Mouse (Mus musculus): Measurements from ENCODE around the gene Zfp202. TPM values are rescaled to one million over a fixed set of nuclear protein-coding genes. Genes with fewer than 3 reads are reported as not detected.
"Not testable (repeated sequence)": the region's sequence is repeated elsewhere in the genome, so short reads cannot be mapped to it uniquely, and the experiment has no call there.

The Zfp202 gene
- 13.1 and 13.7 TPM in 2 replicates for polyA plus RNA-seq (2015; fragmentation: Nextera tagmentation; extraction: Ambion mirVana)

DNA sequence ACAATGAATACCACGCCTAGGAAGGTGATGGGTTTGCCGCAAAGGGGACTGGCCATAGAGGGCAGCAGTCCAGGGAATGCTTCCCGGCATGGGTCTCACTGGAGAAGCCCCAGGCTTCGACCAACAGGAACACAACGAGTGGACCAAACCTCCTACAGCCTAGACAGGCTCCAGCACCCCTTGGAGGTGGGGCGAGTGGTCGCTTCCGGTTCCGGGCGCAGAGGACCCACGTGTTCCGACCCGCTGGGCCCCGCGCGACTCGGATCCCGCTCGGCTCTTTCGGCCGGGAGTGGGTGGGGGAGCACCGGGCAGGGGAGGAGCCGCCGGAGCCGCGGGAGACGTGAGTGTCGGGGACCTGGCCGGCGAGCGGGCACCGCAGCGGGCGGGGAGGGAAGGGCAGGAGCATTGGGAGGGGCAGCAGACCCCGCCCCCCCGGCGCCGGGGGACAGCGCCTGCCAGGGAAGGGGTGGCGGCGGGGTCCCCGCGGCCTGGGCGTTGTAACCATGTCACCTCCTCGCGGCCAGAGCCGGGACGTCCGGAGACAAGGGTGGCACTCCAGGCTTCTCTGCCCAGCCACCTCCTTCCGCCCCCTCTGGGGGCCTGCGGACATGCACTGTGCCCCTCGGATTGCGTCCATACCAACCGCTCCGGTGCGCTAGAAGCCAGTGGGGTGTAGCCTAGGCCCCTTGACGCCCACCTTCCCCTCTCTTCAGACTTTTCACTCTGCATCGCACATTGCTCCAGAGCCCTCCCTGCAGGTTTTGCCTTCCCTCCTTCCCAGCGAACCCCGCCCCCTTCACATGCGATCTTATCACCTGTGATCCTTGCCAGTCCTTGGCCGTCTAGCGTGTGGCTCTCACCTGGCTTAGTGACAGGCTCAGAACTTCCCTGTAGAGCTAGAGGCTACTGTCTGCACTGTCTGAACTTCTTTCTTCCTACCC, at the start of gene Zfp202:
Gene Zfp202 (plus strand): TSS at position 219 of the 941 bp plus-strand sequence.
- peak within 1 kb of the TSS; percentile 77 for H3K9ac ChIP-seq
- ATAC-seq (replicated peaks), result peak; percentile 99
- H3K4me2 ChIP-seq, result peak within 1 kb of the TSS; percentile 67
- peak within 1 kb of the TSS; percentile 79 for H3K4me3 ChIP-seq
- peaks cover 17% of the 10 kb centered on the region for H3K4me1 ChIP-seq
- no peaks in the 10 kb centered on the region for H3K9me3 ChIP-seq
- H3K27me3 ChIP-seq (replicated peaks), result no peaks in the 10 kb centered on the region
- no peaks in the 10 kb centered on the region for H3K36me3 ChIP-seq (replicated peaks)
- under 1% methylated on average over 60 of the region's 63 CpGs for WGBS
- peak within 1 kb of the TSS; percentile 74 for H3K27ac ChIP-seq

DNA sequence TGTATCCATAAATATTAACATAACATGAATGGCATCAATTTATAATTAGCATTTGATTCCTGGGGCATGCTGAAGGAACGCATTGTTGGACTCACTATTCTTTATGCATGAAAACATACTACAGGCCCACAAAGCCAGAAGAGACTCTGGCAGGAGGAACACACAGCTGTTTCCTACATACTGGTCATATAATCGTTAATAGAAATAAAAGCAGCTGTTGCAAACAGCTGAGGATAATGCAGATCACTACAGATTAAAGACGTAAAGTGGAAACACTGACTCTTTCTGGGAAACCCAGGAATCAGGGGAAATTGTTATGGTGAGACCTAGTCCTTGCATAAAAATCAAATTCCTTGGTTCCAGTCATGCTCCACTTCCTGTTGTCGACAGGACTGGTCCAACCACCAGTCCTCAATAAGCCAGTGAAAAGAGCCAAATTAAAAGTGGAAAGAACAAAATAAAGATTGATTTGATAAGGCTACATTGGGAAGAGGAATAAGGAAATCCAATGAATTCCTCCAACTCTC, 36.9 kb upstream of the Zfp202 start:
- no peak overlapping the region for H3K9ac ChIP-seq
- H3K27ac ChIP-seq, result no peak overlapping the region
- no peaks in the 10 kb centered on the region for H3K9me3 ChIP-seq
- ATAC-seq (replicated peaks), result no peak
- no peaks in the 10 kb centered on the region for H3K36me3 ChIP-seq (replicated peaks)
- H3K4me2 ChIP-seq, result no peak overlapping the region
- no peaks in the 10 kb centered on the region for H3K4me1 ChIP-seq
- 70% methylated on average over 4 of the region's 4 CpGs for WGBS
- H3K27me3 ChIP-seq (replicated peaks), result no peaks in the 10 kb centered on the region
- H3K4me3 ChIP-seq, result no peak overlapping the region

GRCm38 (mm10) chr9:40166446-40166845, 25.7 kb upstream of the Zfp202 start:
- WGBS, result 97% methylated on average over 1 of the region's 1 CpGs
- no peak overlapping the region for H3K4me3 ChIP-seq

DNA sequence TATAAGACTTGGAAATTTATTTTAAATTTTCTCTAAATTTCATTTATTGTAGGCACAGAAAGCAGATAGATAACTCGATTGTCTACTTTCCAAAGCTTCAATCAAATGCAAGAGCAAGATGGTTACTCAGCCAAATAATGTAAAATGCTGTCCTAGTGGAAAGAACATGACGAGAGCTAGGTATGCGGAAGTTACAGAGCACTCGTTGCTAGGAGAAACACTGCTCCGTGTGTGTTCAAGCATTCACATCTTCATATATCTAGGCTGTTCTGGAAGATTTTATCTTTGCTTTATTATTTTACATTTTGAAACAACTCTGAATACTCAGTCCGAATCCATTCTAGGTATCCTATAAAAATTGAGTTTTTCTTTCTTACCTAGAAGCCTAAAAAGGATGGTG, 15.1 kb upstream of the Zfp202 start:
- Histone ChIP-seq H3K4me2 (no peak overlapping the region), H3K9me3 (no peaks in the 10 kb centered on the region), H3K27ac (no peak overlapping the region), H3K9ac (no peak overlapping the region), H3K4me1 (no peaks in the 10 kb centered on the region), H3K27me3 (replicated peaks) (no peaks in the 10 kb centered on the region), H3K4me3 (no peak overlapping the region), H3K36me3 (replicated peaks) (no peaks in the 10 kb centered on the region)
- WGBS, result 85% methylated on average over 6 of the region's 6 CpGs
- ATAC-seq (replicated peaks), result no peak

More at GRCm38 (mm10) chr9:40166446-40166845, 25.7 kb upstream of the Zfp202 start:
- H3K27ac ChIP-seq, result no peak overlapping the region
- no peak overlapping the region for H3K9ac ChIP-seq
- no peaks in the 10 kb centered on the region for H3K4me1 ChIP-seq
- H3K4me2 ChIP-seq, result no peak overlapping the region
- no peak for ATAC-seq (replicated peaks)
- H3K27me3 ChIP-seq (replicated peaks), result no peaks in the 10 kb centered on the region
- no peaks in the 10 kb centered on the region for H3K36me3 ChIP-seq (replicated peaks)
- H3K9me3 ChIP-seq, result no peaks in the 10 kb centered on the region

- whole genome bisulfite sequencing, result 90% methylated on average over 5 of the region's 5 CpGs
- no peak within 1 kb of the TSS for H3K4me2 ChIP-seq
Measured at GRCm38 (mm10) chr9:40180620-40181019, 11.5 kb upstream of the Zfp202 start, which contains the start of gene Olfr986. TSS of gene Olfr986 (plus strand) at chr9:40180920.

GRCm38 (mm10) chr9:40185166-40185565, 7.0 kb upstream of the Zfp202 start:
- WGBS, result 90% methylated on average over 2 of the region's 2 CpGs
- H3K27ac ChIP-seq; H3K9ac ChIP-seq; H3K27me3 ChIP-seq (replicated peaks); H3K4me2 ChIP-seq; H3K4me1 ChIP-seq; H3K36me3 ChIP-seq (replicated peaks); ATAC-seq (replicated peaks); H3K4me3 ChIP-seq; H3K9me3 ChIP-seq: not testable (repeated sequence)

More at GRCm38 (mm10) chr9:40180620-40181019, 11.5 kb upstream of the Zfp202 start, which contains the start of gene Olfr986:
- Histone ChIP-seq H3K27ac (no peak within 1 kb of the TSS), H3K4me1 (no peaks in the 10 kb centered on the region), H3K36me3 (replicated peaks) (no peaks in the 10 kb centered on the region), H3K27me3 (replicated peaks) (no peaks in the 10 kb centered on the region), H3K9ac (no peak within 1 kb of the TSS), H3K9me3 (no peaks in the 10 kb centered on the region), H3K4me3 (no peak within 1 kb of the TSS)
- no peak for ATAC-seq (replicated peaks)

GRCm38 (mm10) chr9:40191086-40191876, 835 bp upstream of the Zfp202 start:
- H3K9ac ChIP-seq, result peak overlapping the region; percentile 77; the same call in 1 of the 2 replicates
- H3K4me1 ChIP-seq, result peaks cover 17% of the 10 kb centered on the region
- WGBS, result 89% methylated on average over 9 of the region's 9 CpGs
- H3K9me3 ChIP-seq, result no peaks in the 10 kb centered on the region
- peak overlapping the region; percentile 67 for H3K4me2 ChIP-seq
- no peaks in the 10 kb centered on the region for H3K36me3 ChIP-seq (replicated peaks)
- peak overlapping the region; percentile 79 for H3K4me3 ChIP-seq
- peak; percentile 4; the same call in 1 of the 2 replicates for ATAC-seq (replicated peaks)
- H3K27me3 ChIP-seq (replicated peaks), result no peaks in the 10 kb centered on the region
- peak overlapping the region; percentile 69 for H3K27ac ChIP-seq

DNA sequence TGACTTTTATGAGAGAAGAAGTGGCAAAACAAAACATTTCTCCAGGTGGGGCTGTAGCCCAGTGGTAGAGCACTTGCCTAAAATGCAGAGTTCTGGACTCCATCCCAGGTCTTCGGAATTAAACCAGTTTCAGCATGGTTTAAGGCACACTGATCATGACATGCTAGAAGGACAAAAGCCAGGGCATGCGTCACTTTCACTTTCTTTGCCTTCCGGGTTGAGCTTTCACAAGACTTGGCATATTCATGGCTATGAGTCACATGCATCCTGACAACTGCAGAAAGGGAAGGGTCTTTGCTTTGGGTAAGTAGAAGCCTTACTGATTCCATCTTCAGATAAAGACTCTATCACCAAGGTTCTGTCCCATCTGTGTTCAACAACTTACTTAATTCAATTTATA, 3.9 kb downstream of the Zfp202 start:
- 92% methylated on average over 3 of the region's 3 CpGs for WGBS
- Histone ChIP-seq H3K9me3 (no peaks in the 10 kb centered on the region), H3K27me3 (replicated peaks) (no peaks in the 10 kb centered on the region), H3K9ac (no peak overlapping the region), H3K4me3 (no peak overlapping the region), H3K4me1 (peaks cover 17% of the 10 kb centered on the region), H3K36me3 (replicated peaks) (no peaks in the 10 kb centered on the region), H3K27ac (no peak overlapping the region), H3K4me2 (no peak overlapping the region)
- no peak for ATAC-seq (replicated peaks)

- Histone ChIP-seq H3K27me3 (replicated peaks) (no peaks in the 10 kb centered on the region), H3K4me2 (no peak overlapping the region), H3K9ac (no peak overlapping the region), H3K9me3 (no peaks in the 10 kb centered on the region), H3K36me3 (replicated peaks) (peaks cover 38% of the 10 kb centered on the region), H3K4me1 (no peaks in the 10 kb centered on the region), H3K4me3 (no peak overlapping the region), H3K27ac (no peak overlapping the region)
- ATAC-seq (replicated peaks), result no peak
- WGBS, result 92% methylated on average over 5 of the region's 5 CpGs
Measured at GRCm38 (mm10) chr9:40206546-40206950, 14.4 kb downstream of the Zfp202 start.

- ATAC-seq (replicated peaks), result no peak
- H3K36me3 ChIP-seq (replicated peaks), result peaks cover 54% of the 10 kb centered on the region
Measured at GRCm38 (mm10) chr9:40210744-40211143, 18.6 kb downstream of the Zfp202 start.

DNA sequence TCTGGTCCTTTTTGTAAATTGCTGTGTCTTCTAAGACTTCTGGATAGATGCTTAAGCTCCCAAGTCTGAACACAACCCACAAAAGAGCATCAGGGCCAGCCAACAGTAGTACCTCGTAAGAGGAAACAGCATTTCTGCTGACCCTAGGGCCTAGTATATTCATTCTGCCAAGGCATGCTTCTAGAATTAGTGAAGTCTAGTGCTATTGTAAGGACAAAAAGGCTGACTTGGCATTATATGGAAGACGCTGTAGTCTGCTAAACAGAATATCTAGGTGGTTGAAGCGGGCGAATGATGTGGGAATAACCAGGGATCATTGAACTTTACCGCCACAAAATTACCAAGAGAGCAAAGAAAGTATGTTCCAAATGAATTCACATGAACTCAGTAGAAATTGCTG, 21.9 kb downstream of the Zfp202 start:
- H3K9ac ChIP-seq, result no peak overlapping the region
- ATAC-seq (replicated peaks), result no peak
- H3K4me2 ChIP-seq, result no peak overlapping the region
- H3K9me3 ChIP-seq, result no peaks in the 10 kb centered on the region
- H3K4me3 ChIP-seq, result no peak overlapping the region
- H3K27ac ChIP-seq, result no peak overlapping the region
- no peaks in the 10 kb centered on the region for H3K27me3 ChIP-seq (replicated peaks)
- 94% methylated on average over 5 of the region's 5 CpGs for WGBS
- no peaks in the 10 kb centered on the region for H3K4me1 ChIP-seq
- peaks cover 40% of the 10 kb centered on the region for H3K36me3 ChIP-seq (replicated peaks)

More at GRCm38 (mm10) chr9:40210744-40211143, 18.6 kb downstream of the Zfp202 start:
- H3K4me3 ChIP-seq, result no peak overlapping the region
- no peaks in the 10 kb centered on the region for H3K9me3 ChIP-seq
- 89% methylated on average over 2 of the region's 2 CpGs for WGBS
- no peak overlapping the region for H3K27ac ChIP-seq
- H3K9ac ChIP-seq, result no peak overlapping the region
- H3K4me1 ChIP-seq, result no peaks in the 10 kb centered on the region
- H3K27me3 ChIP-seq (replicated peaks), result no peaks in the 10 kb centered on the region
- H3K4me2 ChIP-seq, result no peak overlapping the region

DNA sequence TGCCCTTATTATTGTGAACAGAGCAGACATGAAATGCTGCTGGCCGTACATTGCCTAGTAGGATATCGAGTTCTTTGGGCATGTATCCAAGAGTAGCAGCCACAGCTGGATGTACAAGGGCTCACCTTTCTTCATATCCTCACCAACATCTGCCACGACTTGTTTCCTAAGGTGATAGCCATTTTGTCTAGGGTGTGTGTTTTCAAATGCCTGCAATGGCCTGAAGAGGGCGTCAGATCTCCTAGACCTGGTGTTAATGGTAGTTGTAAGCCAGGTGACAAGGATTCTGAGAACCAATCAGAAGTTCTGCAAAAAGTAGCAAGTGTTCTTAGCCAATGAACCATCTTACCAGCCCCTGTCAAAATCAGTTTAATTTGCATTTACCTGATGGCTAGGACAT, 24.5 kb downstream of the Zfp202 start:
- no peak overlapping the region for H3K27ac ChIP-seq
- no peaks in the 10 kb centered on the region for H3K4me1 ChIP-seq
- WGBS, result 79% methylated on average over 4 of the region's 4 CpGs

More for the DNA sequence above, 24.5 kb downstream of the Zfp202 start:
- H3K36me3 ChIP-seq (replicated peaks), result peaks cover 15% of the 10 kb centered on the region
- no peaks in the 10 kb centered on the region for H3K9me3 ChIP-seq
- no peak overlapping the region for H3K9ac ChIP-seq
- no peak overlapping the region for H3K4me3 ChIP-seq
- no peaks in the 10 kb centered on the region for H3K27me3 ChIP-seq (replicated peaks)
- no peak for ATAC-seq (replicated peaks)
- no peak overlapping the region for H3K4me2 ChIP-seq
